Mouse (Mus musculus): ENCODE measurements at regions not wholly inside any gene's neighbourhood (a gene's known extent, or its start where the extent isn't known, plus 50 kb on each side); places are given as distances from the start of the nearest gene placed in this dataset.

DNA sequence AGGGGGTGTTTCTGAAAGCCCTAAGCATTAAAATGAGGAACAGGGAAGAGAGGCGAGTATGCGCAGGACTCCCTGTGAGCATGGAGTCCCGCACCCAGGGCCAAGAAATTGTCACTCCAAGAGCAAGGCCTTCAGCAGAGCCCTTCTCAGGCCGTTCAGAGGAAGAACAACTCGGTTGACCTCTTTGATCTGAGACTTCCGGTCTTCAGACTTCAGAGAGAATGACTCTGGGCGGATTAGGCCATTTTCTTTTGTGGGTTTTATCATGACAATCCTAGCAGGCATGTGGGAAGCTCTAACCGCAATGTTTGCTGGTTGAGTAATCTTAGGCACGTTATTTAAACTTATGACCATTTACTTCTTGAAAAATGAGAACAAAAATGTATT is 193.9 kb upstream of the Creb1 start:
- H3K4me3 ChIP-seq (replicated peaks), result no peak overlapping the region
- WGBS, result 38% methylated on average over 9 of the region's 9 CpGs
- no peak overlapping the region for H3K9ac ChIP-seq
- peaks cover 8% of the 10 kb centered on the region for H3K4me1 ChIP-seq
- no peaks in the 10 kb centered on the region for H3K36me3 ChIP-seq
- H3K27ac ChIP-seq, result no peak overlapping the region
- H3K27me3 ChIP-seq, result no peaks in the 10 kb centered on the region
- no peak for ATAC-seq (replicated peaks; ENCODE audit: low FRiP score)
- peak overlapping the region; percentile 41 for H3K4me2 ChIP-seq
- no peaks in the 10 kb centered on the region for H3K9me3 ChIP-seq (replicated peaks)

GRCm38 (mm10) chr1:64337619-64338574 is 194.5 kb upstream of the Creb1 start:
- H3K4me2 ChIP-seq, result peak overlapping the region; percentile 41
- 44% methylated on average over 25 of the region's 25 CpGs for WGBS
- H3K36me3 ChIP-seq, result no peaks in the 10 kb centered on the region
- no peak for ATAC-seq (replicated peaks; ENCODE audit: low FRiP score)
- no peak overlapping the region for H3K27ac ChIP-seq
- no peaks in the 10 kb centered on the region for H3K27me3 ChIP-seq
- no peak overlapping the region for H3K9ac ChIP-seq
- H3K4me3 ChIP-seq (replicated peaks), result 0 out of 2 replicates have a peak overlapping the region, but pooled peaks have one; percentile 0
- no peaks in the 10 kb centered on the region for H3K9me3 ChIP-seq (replicated peaks)
- H3K4me1 ChIP-seq, result peaks cover 8% of the 10 kb centered on the region

DNA sequence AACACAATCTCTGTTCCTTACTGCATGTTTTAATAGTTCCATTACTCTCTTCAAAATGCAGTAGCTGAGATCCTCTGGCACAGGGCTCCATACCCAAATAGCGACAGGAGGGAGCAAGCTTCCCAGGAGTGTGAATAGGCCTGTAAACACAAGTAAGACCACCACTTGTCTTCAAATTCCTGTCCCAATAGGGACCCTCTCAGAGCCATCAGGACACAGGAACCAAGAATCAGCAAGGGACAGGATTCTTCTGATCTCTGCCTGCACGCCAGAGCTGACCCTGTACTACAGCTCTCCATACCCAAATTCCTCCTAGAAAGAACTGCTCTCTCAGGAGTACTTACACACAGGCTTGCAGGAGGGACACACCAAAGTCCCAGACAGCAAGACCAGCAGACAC is 200.9 kb upstream of the Creb1 start:
- H3K9me3 ChIP-seq (replicated peaks), result no peaks in the 10 kb centered on the region
- H3K4me2 ChIP-seq, result no peak overlapping the region
- H3K36me3 ChIP-seq, result no peaks in the 10 kb centered on the region
- H3K4me1 ChIP-seq, result no peaks in the 10 kb centered on the region
- no peaks in the 10 kb centered on the region for H3K27me3 ChIP-seq
- H3K4me3 ChIP-seq (replicated peaks), result no peak overlapping the region
- WGBS, result 83% methylated on average over 2 of the region's 2 CpGs
- ATAC-seq (replicated peaks; ENCODE audit: low FRiP score), result no peak
- no peak overlapping the region for H3K27ac ChIP-seq
- H3K9ac ChIP-seq, result no peak overlapping the region

- no peak overlapping the region for H3K27ac ChIP-seq
- no peak for ATAC-seq (replicated peaks; ENCODE audit: low FRiP score)
- 59% methylated on average over 2 of the region's 2 CpGs for WGBS
Observed at GRCm38 (mm10) chr1:64330721-64331120, 201.7 kb upstream of the Creb1 start.

GRCm38 (mm10) chr1:64322197-64322596 is 200.1 kb upstream of the Klf7 start:
- H3K4me1 ChIP-seq, result no peaks in the 10 kb centered on the region
- H3K9ac ChIP-seq, result no peak overlapping the region
- H3K4me3 ChIP-seq (replicated peaks), result no peak overlapping the region
- no peaks in the 10 kb centered on the region for H3K27me3 ChIP-seq
- H3K27ac ChIP-seq, result no peak overlapping the region
- WGBS, result 94% methylated on average over 4 of the region's 4 CpGs
- ATAC-seq (replicated peaks; ENCODE audit: low FRiP score), result no peak
- H3K9me3 ChIP-seq (replicated peaks), result no peaks in the 10 kb centered on the region
- H3K4me2 ChIP-seq, result no peak overlapping the region
- no peaks in the 10 kb centered on the region for H3K36me3 ChIP-seq

More at GRCm38 (mm10) chr1:64330721-64331120, 201.7 kb upstream of the Creb1 start:
- Histone ChIP-seq H3K9ac (no peak overlapping the region), H3K36me3 (no peaks in the 10 kb centered on the region), H3K27me3 (no peaks in the 10 kb centered on the region), H3K4me1 (no peaks in the 10 kb centered on the region), H3K9me3 (replicated peaks) (no peaks in the 10 kb centered on the region), H3K4me2 (no peak overlapping the region), H3K4me3 (replicated peaks) (no peak overlapping the region)

DNA sequence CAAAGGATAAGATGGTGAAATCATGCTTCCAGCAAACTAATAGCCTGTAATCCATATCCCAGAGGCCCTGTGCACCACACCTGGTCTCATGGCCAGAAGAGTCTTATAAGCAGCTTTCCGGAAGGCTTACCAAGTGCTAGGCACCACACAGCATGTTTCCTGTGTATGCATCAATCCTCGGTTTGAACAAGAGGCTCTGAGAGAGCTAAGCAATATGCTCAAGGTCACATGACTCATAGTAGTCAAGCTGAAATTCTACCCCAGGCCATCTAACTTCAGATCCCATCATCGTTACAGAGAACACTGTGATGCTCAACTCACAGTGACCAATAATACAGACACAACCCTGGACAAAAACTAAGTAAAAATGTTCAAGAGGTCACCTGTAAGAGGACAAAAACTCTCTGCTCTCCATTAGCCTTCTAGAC is 197.1 kb upstream of the Klf7 start:
- Histone ChIP-seq H3K36me3 (no peaks in the 10 kb centered on the region), H3K27ac (no peak overlapping the region), H3K27me3 (no peaks in the 10 kb centered on the region), H3K4me3 (replicated peaks) (no peak overlapping the region), H3K4me2 (no peak overlapping the region), H3K4me1 (no peaks in the 10 kb centered on the region), H3K9ac (no peak overlapping the region), H3K9me3 (replicated peaks) (no peaks in the 10 kb centered on the region)
- WGBS, result 70% methylated on average over 3 of the region's 3 CpGs
- ATAC-seq (replicated peaks; ENCODE audit: low FRiP score), result no peak

- H3K4me3 ChIP-seq (replicated peaks), result no peak overlapping the region
- whole genome bisulfite sequencing, result 79% methylated on average over 8 of the region's 8 CpGs
Observed at GRCm38 (mm10) chr1:64318440-64319154, 196.5 kb upstream of the Klf7 start.

DNA sequence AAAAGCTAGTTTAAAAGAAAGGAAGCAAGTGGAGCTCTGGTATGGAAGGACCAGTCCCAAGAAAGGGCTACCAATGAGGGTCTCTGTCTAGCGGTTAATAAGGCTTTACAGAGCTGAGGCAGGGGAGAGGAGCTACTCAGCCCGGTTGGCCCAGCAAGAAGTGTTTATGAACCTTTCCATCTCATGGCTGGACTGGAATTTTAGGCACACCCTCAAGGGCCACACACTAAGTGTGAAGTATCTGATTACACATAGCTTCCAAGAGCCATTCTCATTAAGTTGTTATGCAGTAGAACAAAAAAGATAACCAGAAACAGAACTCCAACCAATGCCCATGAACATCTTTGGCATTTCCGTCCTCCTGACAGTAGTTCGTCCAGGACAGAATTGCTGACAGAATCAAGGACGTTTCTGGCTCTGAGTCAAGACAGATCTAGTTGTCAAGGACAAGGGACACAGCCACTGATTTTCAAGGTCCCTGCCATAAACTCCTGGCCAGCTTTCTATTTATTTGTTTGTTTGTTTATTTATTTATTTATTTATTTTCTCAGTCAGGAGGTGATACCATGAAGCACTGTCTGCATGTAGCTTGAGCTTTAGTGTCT is 195.1 kb upstream of the Klf7 start:
- no peak for ATAC-seq (replicated peaks; ENCODE audit: low FRiP score)
- Histone ChIP-seq H3K27me3 (no peaks in the 10 kb centered on the region), H3K36me3 (no peaks in the 10 kb centered on the region), H3K27ac (no peak overlapping the region), H3K9ac (no peak overlapping the region), H3K4me2 (no peak overlapping the region), H3K9me3 (replicated peaks) (no peaks in the 10 kb centered on the region), H3K4me1 (no peaks in the 10 kb centered on the region), H3K4me3 (replicated peaks) (no peak overlapping the region)
- 70% methylated on average over 5 of the region's 5 CpGs for WGBS

More at GRCm38 (mm10) chr1:64318440-64319154, 196.5 kb upstream of the Klf7 start:
- Histone ChIP-seq H3K36me3 (no peaks in the 10 kb centered on the region), H3K27ac (no peak overlapping the region), H3K27me3 (no peaks in the 10 kb centered on the region), H3K9ac (no peak overlapping the region), H3K4me2 (no peak overlapping the region), H3K9me3 (replicated peaks) (no peaks in the 10 kb centered on the region), H3K4me1 (no peaks in the 10 kb centered on the region)
- no peak for ATAC-seq (replicated peaks; ENCODE audit: low FRiP score)

GRCm38 (mm10) chr1:64311371-64311770 is 189.3 kb upstream of the Klf7 start:
- 37% methylated on average over 3 of the region's 3 CpGs for WGBS
- no peak for ATAC-seq (replicated peaks; ENCODE audit: low FRiP score)
- no peak overlapping the region for H3K9ac ChIP-seq

DNA sequence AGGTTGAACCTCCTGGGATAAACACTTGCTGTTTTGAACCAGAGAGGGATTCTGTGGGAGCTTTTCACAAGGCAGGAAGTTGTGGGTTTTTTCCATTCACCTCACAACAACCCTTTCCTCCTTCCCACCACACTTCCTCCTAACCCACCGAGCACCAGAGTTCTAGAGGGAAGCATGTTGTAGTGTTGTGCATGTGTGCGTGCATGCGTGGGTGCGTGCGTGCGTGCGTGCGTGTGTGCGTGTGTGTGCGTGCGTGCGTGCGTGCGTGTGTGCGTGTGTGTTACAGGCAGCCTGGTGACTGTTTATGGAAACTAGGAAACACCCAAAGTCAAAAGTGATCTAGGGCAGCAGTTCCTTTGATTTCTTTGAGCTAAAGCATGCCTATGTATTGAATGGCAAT is 186.5 kb upstream of the Klf7 start:
- no peak overlapping the region; the same call in 1 of the 2 replicates for H3K4me2 ChIP-seq
- no peak for ATAC-seq (replicated peaks; ENCODE audit: low FRiP score)
- 83% methylated on average over 15 of the region's 15 CpGs for WGBS

More at GRCm38 (mm10) chr1:64311371-64311770, 189.3 kb upstream of the Klf7 start:
- H3K27ac ChIP-seq, result no peak overlapping the region
- H3K4me3 ChIP-seq (replicated peaks), result no peak overlapping the region
- H3K4me1 ChIP-seq, result peaks cover 10% of the 10 kb centered on the region
- H3K36me3 ChIP-seq, result no peaks in the 10 kb centered on the region
- H3K9me3 ChIP-seq (replicated peaks), result no peaks in the 10 kb centered on the region
- H3K27me3 ChIP-seq, result no peaks in the 10 kb centered on the region
- no peak overlapping the region for H3K4me2 ChIP-seq

DNA sequence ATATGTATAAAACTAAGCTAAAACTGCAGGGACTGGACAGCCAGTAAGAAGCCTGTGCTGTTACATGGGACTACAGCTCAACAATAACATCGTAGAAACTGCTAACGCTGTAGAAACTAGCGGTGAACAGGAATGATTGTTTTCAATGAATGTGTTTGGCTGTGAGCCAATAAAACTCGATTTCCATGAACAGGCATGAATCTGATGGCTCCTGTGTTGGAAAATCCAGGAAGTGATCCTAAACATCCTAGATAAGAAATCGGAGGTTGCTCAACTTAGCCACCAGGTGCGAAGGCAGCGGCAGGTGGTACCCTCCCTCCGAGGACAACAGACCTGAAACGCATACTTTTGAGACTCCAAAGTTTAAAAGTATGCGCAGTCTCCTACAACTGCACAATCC is 186.0 kb upstream of the Klf7 start:
- H3K27me3 ChIP-seq, result no peaks in the 10 kb centered on the region
- no peak for ATAC-seq (replicated peaks; ENCODE audit: low FRiP score)
- H3K27ac ChIP-seq, result peak overlapping the region; percentile 49
- WGBS, result 59% methylated on average over 10 of the region's 10 CpGs
- peaks cover 23% of the 10 kb centered on the region for H3K4me1 ChIP-seq
- no peak overlapping the region for H3K4me3 ChIP-seq (replicated peaks)
- no peaks in the 10 kb centered on the region for H3K9me3 ChIP-seq (replicated peaks)
- no peak overlapping the region; the same call in 1 of the 2 replicates for H3K4me2 ChIP-seq
- H3K9ac ChIP-seq, result no peak overlapping the region
- H3K36me3 ChIP-seq, result no peaks in the 10 kb centered on the region

More for the DNA sequence above, 186.5 kb upstream of the Klf7 start:
- no peaks in the 10 kb centered on the region for H3K36me3 ChIP-seq
- H3K4me1 ChIP-seq, result peaks cover 23% of the 10 kb centered on the region
- peak overlapping the region; percentile 49 for H3K27ac ChIP-seq
- no peak overlapping the region for H3K4me3 ChIP-seq (replicated peaks)
- no peaks in the 10 kb centered on the region for H3K27me3 ChIP-seq
- H3K9ac ChIP-seq, result no peak overlapping the region
- H3K9me3 ChIP-seq (replicated peaks), result no peaks in the 10 kb centered on the region
